In the genomic region with DNA sequence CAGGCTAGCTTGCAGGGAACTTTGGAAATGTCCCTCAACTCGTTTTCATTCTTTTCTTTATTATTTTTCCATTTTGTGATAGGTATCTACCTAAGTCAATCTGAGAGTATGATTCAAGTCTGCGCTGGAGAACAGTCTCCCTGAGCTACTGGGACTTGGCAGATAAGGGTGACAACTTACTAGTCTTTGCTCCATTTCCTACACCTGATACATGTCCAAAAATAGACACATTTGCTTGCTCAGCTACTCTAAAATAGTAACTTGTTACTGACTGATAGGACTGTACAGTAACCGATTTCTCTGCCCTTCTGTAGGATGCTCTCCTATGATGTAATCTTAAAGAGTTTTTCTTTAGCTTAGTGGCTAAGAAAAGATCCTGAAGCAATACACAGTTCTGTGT, we compare ENCODE assay signal across 18 mouse cellular contexts.
DNase-seq lines count a peak whose midpoint lies in the region; ATAC-seq and TF ChIP-seq lines count a peak whose summit lies in the region.
"Had no signal": no experiment of that assay in that cellular context is flagged by ENCODE, and none has a peak within 500 bp of the region (broad histone marks: within the 10 kb centered on the region; RNA-seq: fewer than 3 reads in every experiment).

No protein-coding gene starts in this region.

- H3K27ac ChIP-seq in heart, postnatal 0 days (ENCODE audit: low read depth), result no peak overlapping the region
- peak overlapping the region; percentile 60; the same call in 1 of the 2 replicates for H3K27ac ChIP-seq in midbrain, embryonic 14.5 days (replicated peaks; ENCODE audit: low read depth, low read length)
- H3K27ac ChIP-seq in midbrain, embryonic 10.5 days (replicated peaks), result no peak overlapping the region
- H3K27ac ChIP-seq: embryonic facial prominence, embryonic 10.5 days; kidney, postnatal 0 days; limb, embryonic 12.5 days; liver, embryonic 13.5 days; lung, embryonic 15.5 days had no signal

- peaks cover 11% of the 10 kb centered on the region for H3K4me1 ChIP-seq in heart, postnatal 0 days (ENCODE audit: control insufficient read depth, insufficient read depth)
- H3K4me1 ChIP-seq in midbrain, embryonic 14.5 days (ENCODE audit: control insufficient read depth, insufficient read depth, low read length), result no peaks in the 10 kb centered on the region; the same call in 1 of the 2 replicates
- H3K4me1 ChIP-seq in midbrain, embryonic 10.5 days, result peaks cover 9% of the 10 kb centered on the region; the same call in 1 of the 2 replicates
- H3K4me1 ChIP-seq: embryonic facial prominence, embryonic 10.5 days; limb, embryonic 12.5 days; liver, embryonic 13.5 days; lung, embryonic 15.5 days had no signal

- WGBS in heart, postnatal 0 days, result 13% methylated on average over 3 of the region's 3 CpGs
- 80% methylated on average over 3 of the region's 3 CpGs for WGBS in midbrain, embryonic 14.5 days
- whole genome bisulfite sequencing in midbrain, embryonic 10.5 days, result 77% methylated on average over 3 of the region's 3 CpGs

- no peak for TF ChIP-seq EP300 in heart, postnatal 0 days (IDR thresholded peaks at IDR 0.05; ENCODE audit: low read depth)

- TF ChIP-seq CTCF in heart, postnatal 0 days (IDR thresholded peaks at IDR 0.05; ENCODE audit: low read depth), result no peak

- peak; percentile 58 for ATAC-seq in frontal cortex, adult (ENCODE audit: low TSS enrichment)
- ATAC-seq in heart, postnatal 0 days (ENCODE audit: insufficient read depth, low read depth), result no peak
- ATAC-seq in midbrain, embryonic 14.5 days (ENCODE audit: low FRiP score, low TSS enrichment), result no peak

- H3K9ac ChIP-seq in heart, postnatal 0 days (replicated peaks; ENCODE audit: low read depth, low read length), result no peak overlapping the region
- H3K9ac ChIP-seq in midbrain, embryonic 14.5 days (replicated peaks; ENCODE audit: low read length), result no peak overlapping the region
- H3K9ac ChIP-seq: limb, embryonic 12.5 days; liver, embryonic 13.5 days; lung, embryonic 15.5 days had no signal

- DNase-seq in frontal cortex, postnatal 36 days (ENCODE audit: low spot score in 2 of 2), result no peak
- DNase-seq in heart, postnatal 0 days (ENCODE audit: low spot score), result peak; percentile 14
- no peak for DNase-seq in heart, postnatal 25 days (ENCODE audit: low spot score)
- no peak for DNase-seq in midbrain, embryonic 14.5 days
- DNase-seq in midbrain, embryonic 10.5 days (ENCODE audit: low spot score), result no peak
- no peak for DNase-seq in cerebellum, postnatal 25 days
- DNase-seq: adrenal gland, adult 8-10 months; cerebellum, adult 11-12 months; gastrocnemius, postnatal 25 days; kidney, adult 11 months; liver, embryonic 13.5 days; retina, postnatal 1 day; thymus, postnatal 4 days had no signal

- no peaks in the 10 kb centered on the region for H3K36me3 ChIP-seq in heart, postnatal 0 days (replicated peaks; ENCODE audit: control insufficient read depth, insufficient read depth, low read length)
- H3K36me3 ChIP-seq in midbrain, embryonic 14.5 days (ENCODE audit: control insufficient read depth, insufficient read depth, low read length), result no peaks in the 10 kb centered on the region
- H3K36me3 ChIP-seq in midbrain, embryonic 10.5 days, result no peaks in the 10 kb centered on the region
- H3K36me3 ChIP-seq: embryonic facial prominence, embryonic 10.5 days; limb, embryonic 12.5 days; liver, embryonic 13.5 days; lung, embryonic 15.5 days had no signal

- intact Hi-C loops in heart, postnatal 25 days (cut with DNase I), result no loop called here

- H3K4me2 ChIP-seq in heart, postnatal 0 days (ENCODE audit: low read depth, low read length), result peak overlapping the region; percentile 36
- no peak overlapping the region for H3K4me2 ChIP-seq in midbrain, embryonic 14.5 days (ENCODE audit: low read length)
- H3K4me2 ChIP-seq: limb, embryonic 12.5 days; liver, embryonic 13.5 days; lung, embryonic 15.5 days had no signal

- H3K27me3 ChIP-seq in heart, postnatal 0 days (ENCODE audit: control insufficient read depth, insufficient read depth, low read length), result no peaks in the 10 kb centered on the region
- no peaks in the 10 kb centered on the region for H3K27me3 ChIP-seq in midbrain, embryonic 14.5 days (ENCODE audit: control insufficient read depth, insufficient read depth, low read length)
- no peaks in the 10 kb centered on the region for H3K27me3 ChIP-seq in midbrain, embryonic 10.5 days (ENCODE audit: low read depth, poor library complexity, severe bottlenecking)
- H3K27me3 ChIP-seq: limb, embryonic 12.5 days; liver, embryonic 13.5 days; lung, embryonic 15.5 days had no signal

- H3K9me3 ChIP-seq in heart, postnatal 0 days (replicated peaks; ENCODE audit: control insufficient read depth, low read length), result no peaks in the 10 kb centered on the region
- H3K9me3 ChIP-seq in midbrain, embryonic 14.5 days (ENCODE audit: control insufficient read depth, low read length), result no peaks in the 10 kb centered on the region
- H3K9me3 ChIP-seq in midbrain, embryonic 10.5 days (replicated peaks), result no peaks in the 10 kb centered on the region
- H3K9me3 ChIP-seq: embryonic facial prominence, embryonic 10.5 days; limb, embryonic 12.5 days; liver, embryonic 13.5 days; lung, embryonic 15.5 days had no signal

- H3K4me3 ChIP-seq in heart, postnatal 0 days (ENCODE audit: low read depth, low read length), result no peak overlapping the region
- H3K4me3 ChIP-seq in midbrain, embryonic 14.5 days (replicated peaks; ENCODE audit: low read depth, low read length), result no peak overlapping the region
- no peak overlapping the region for H3K4me3 ChIP-seq in midbrain, embryonic 10.5 days
- H3K4me3 ChIP-seq: embryonic facial prominence, embryonic 10.5 days; limb, embryonic 12.5 days; liver, embryonic 13.5 days; lung, embryonic 15.5 days had no signal
